Mouse (Mus musculus) lung, postnatal 0 days (tissue): Measurements from ENCODE around the gene Lzts3. TPM values are rescaled to one million over a fixed set of nuclear protein-coding genes. Genes with fewer than 3 reads are reported as not detected.

Source experiments
- ATAC-seq: fragments of 200-750 bp; cut with Nextera tagmentation; 2 replicates; pipeline ENCODE4 v1.8.0; 2017; ENCODE audit warnings: moderate library complexity
- DNase-seq: peaks from one replicate; pipeline ENCODE4 v3.0.0-alpha.2; 2016; ENCODE audit warnings: low spot score
- H3K27ac ChIP-seq: fragments of 300-500 bp; sonication (generic); 2 replicates; pipeline ENCODE4 v1.5.1; 2014; ENCODE audit warnings: antibody characterized with exemption, mild to moderate bottlenecking, low read length, mixed read lengths
- H3K27me3 ChIP-seq: fragments of 300-500 bp; sonication (generic); replicated peaks from 2 replicates; pipeline ENCODE4 v1.6.1; 2014; ENCODE audit warnings: low read length, mixed read lengths; ENCODE audit not compliant: insufficient read depth
- H3K36me3 ChIP-seq: fragments of 300-500 bp; sonication (generic); 2 replicates; pipeline ENCODE4 v1.6.1; 2014; ENCODE audit warnings: low read length, mixed read lengths; ENCODE audit not compliant: insufficient read depth
- H3K4me1 ChIP-seq: fragments of 300-500 bp; sonication (generic); 2 replicates; pipeline ENCODE4 v1.6.1; 2014; ENCODE audit warnings: antibody characterized with exemption, low read depth, low read length, mixed read lengths; ENCODE audit not compliant: insufficient read depth
- H3K4me2 ChIP-seq: fragments of 300-500 bp; sonication (generic); replicated peaks from 2 replicates; pipeline ENCODE4 v1.6.1; 2014; ENCODE audit warnings: low read depth, mild to moderate bottlenecking, low read length, moderate library complexity, mixed read lengths
- H3K4me3 ChIP-seq: fragments of 300-500 bp; sonication (generic); 2 replicates; pipeline ENCODE4 v1.5.1; 2014; ENCODE audit warnings: low read depth, low read length
- H3K9ac ChIP-seq: fragments of 300-500 bp; sonication (generic); replicated peaks from 2 replicates; pipeline ENCODE4 v1.6.1; 2014; ENCODE audit warnings: low read depth, mild to moderate bottlenecking
- H3K9me3 ChIP-seq: fragments of 300-500 bp; sonication (generic); 2 replicates; pipeline ENCODE4 v1.6.1; 2016; ENCODE audit warnings: low read length, mixed read lengths
- CTCF ChIP-seq: IDR thresholded peaks from 2 replicates; pipeline ENCODE4 v1.5.1; 2016; ENCODE audit warnings: antibody characterized with exemption, mild to moderate bottlenecking
- EP300 ChIP-seq: IDR thresholded peaks from 2 replicates; pipeline ENCODE4 v1.6.1; 2016; ENCODE audit warnings: antibody characterized with exemption, mild to moderate bottlenecking, control low read depth
- WGBS: fragments of 180-500 bp; shearing (Covaris S2); extraction: QIAGEN DNeasy Blood & Tissue Kit; methylation state at CpG from one replicate; pipeline ENCODE4 v1.1.7; 2014; 5-methylcytosine and 5-hydroxymethylcytosine counted together
- polyA plus RNA-seq: library from polyadenylated mRNA; unstranded; fragments of >200 nt; fragmentation: Nextera tagmentation; extraction: Ambion mirVana; gene quantifications from 2 replicates; pipeline ENCODE4 v1.2.1, GENCODE M21; 2015

The Lzts3 gene
- polyA plus RNA-seq, 1 experiment from 2014 or later = 0.95 TPM

DNA sequence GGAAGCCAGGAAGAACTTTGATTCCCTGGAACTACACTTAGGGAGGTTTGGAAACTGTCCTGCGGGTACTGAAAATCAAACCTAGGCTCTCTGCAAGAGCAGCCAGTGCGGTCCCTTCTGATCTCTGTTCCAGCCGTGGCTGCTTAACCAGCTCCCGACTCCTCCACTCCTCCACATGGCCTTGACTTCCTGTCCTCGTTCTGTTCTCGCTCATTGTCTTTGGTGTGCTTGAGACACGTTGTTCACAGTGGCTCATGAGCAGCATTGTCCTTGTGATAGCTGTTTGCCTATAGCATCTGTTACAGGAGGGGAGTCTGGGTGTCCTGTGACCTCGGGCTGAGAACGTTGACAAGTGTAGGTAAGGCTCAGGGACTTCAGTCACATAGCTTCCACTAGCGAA lies 34.6 kb upstream of the Lzts3 start:
- no peak for ATAC-seq
- Histone ChIP-seq H3K9me3 (no peaks in the 10 kb centered on the region), H3K36me3 (peaks cover 28% of the 10 kb centered on the region), H3K4me2 (no peak overlapping the region), H3K27ac (no peak overlapping the region), H3K9ac (no peak overlapping the region), H3K27me3 (no peaks in the 10 kb centered on the region), H3K4me1 (no peaks in the 10 kb centered on the region), H3K4me3 (no peak overlapping the region)
- 76% methylated on average over 10 of the region's 10 CpGs for WGBS
- DNase-seq = no peak
- TF ChIP-seq EP300 (no peak), CTCF (no peak)

DNA sequence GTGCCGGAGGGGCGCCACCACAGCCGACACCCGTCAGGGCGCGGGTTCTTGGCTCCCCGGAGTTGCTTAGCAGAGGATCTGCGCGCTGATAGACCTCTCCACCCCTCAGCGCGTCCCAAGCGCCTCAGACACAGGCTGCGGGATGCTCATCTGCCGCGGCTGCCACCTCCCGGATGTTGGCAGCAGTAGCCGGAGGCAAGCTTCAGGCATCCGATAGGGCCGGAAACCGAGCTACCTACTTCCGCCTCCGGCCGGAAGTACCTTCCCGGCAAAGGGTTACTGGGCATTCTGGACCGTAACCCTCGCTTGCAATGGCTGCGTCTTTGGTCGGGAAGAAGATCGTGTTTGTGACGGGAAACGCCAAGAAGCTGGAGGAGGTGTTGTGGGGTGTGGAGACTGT lies 25.0 kb upstream of the Lzts3 start, which contains the start of gene Itpa:
Gene Itpa (plus strand): TSS at position 52 of the 400 bp plus-strand sequence.
- Histone ChIP-seq H3K4me1 (peaks cover 14% of the 10 kb centered on the region; the same call in 1 of the 2 replicates), H3K4me2 (peak within 1 kb of the TSS; percentile 69), H3K27me3 (no peaks in the 10 kb centered on the region), H3K4me3 (peak within 1 kb of the TSS; percentile 74), H3K27ac (peak within 1 kb of the TSS; percentile 71), H3K36me3 (peaks cover 5% of the 10 kb centered on the region; the same call in 1 of the 2 replicates), H3K9ac (peak within 1 kb of the TSS; percentile 55; the same call in 1 of the 2 replicates), H3K9me3 (no peaks in the 10 kb centered on the region)
- peak; percentile 95 for DNase-seq
- peak; percentile 62 for ATAC-seq
- TF ChIP-seq EP300 (peak; percentile 54; the same call in 1 of the 2 replicates), CTCF (peak; percentile 77)
- WGBS = under 1% methylated on average over 31 of the region's 31 CpGs

DNA sequence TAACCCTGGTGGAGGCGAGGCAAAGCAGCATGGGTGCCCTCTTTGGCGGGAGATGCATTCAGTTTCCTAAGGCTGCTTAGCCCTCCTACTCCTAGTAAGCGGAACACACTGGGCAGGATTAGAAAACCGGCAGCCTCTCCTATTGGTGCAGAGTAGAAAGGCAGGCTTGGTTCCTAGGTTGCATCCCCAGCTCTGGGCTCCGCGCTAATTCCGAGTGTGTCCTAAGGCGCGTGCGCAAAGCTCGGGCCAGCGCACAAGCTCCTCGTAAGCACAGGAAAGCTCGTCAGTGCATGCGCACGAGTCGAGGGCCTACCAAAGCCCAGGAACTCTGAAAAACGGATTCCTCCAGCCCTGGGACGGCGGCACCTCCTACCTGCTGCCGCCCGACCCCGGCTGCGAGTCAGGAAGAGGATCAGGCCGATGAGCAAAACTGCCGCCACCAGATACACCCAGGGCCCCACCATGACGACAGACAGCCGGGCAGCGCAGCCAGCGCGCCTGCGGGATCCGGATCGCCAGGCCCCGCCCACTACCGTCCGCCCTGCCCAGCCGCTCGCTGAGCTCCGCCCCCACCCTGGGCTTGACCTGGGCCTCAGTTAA lies 21.6 kb upstream of the Lzts3 start, which contains the start of gene Ddrgk1:
Gene Ddrgk1 (minus strand): TSS at position 558 of the 600 bp plus-strand sequence.
- H3K4me2 ChIP-seq = peak within 1 kb of the TSS; percentile 60
- H3K9me3 ChIP-seq = no peaks in the 10 kb centered on the region
- H3K4me1 ChIP-seq = peaks cover 14% of the 10 kb centered on the region; the same call in 1 of the 2 replicates
- H3K27ac ChIP-seq = peak within 1 kb of the TSS; percentile 98
- TF ChIP-seq CTCF = peak; percentile 53
- no peak for TF ChIP-seq EP300
- WGBS = 2% methylated on average over 40 of the region's 40 CpGs
- H3K27me3 ChIP-seq = no peaks in the 10 kb centered on the region
- DNase-seq (peak; percentile 97), ATAC-seq (peak; percentile 96)
- peak within 1 kb of the TSS; percentile 57 for H3K4me3 ChIP-seq
- peaks cover 9% of the 10 kb centered on the region; the same call in 1 of the 2 replicates for H3K36me3 ChIP-seq
- H3K9ac ChIP-seq = peak within 1 kb of the TSS; percentile 87

DNA sequence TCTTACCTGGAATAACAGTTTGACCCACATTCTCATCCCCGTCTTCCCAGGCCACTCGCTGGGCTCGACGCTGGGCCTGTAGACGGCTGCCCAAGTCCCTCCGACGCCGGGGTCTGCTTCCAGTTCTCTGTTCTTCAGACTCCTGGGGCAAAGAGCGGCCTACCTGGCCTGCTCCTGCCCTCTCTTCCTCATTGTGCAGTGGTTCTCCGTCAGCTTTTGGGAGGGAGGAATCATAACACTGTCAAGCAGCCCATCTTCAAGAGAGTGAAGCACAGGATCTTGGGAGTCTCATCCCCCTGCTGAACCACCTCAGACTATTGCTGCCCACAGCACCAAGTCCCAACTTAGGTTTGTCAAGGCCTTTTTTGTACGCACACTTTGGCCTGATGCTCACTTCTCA lies 20.7 kb upstream of the Lzts3 start:
- TF ChIP-seq CTCF = no peak
- no peak for TF ChIP-seq EP300
- ATAC-seq = no peak

DNA sequence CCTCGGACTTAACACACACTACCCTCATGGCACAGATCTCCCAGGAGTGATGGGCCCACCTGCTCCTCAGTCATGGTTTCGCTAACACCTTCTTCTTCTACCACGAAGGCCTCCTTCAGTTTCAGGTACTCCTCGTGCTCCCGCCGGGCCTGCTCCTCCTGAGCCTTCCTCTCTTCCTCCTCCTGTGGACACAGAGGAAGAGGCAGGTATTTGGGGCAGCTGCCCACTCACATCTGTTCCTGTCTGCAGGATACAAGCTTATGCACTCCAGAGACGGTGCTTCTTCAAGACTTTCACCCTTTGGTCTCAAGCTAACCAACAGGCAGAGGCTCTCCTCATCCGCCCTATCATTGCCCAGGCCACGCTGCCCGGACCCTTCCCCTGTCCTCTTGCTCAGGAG lies 15.9 kb upstream of the Lzts3 start:
- H3K9me3 ChIP-seq = no peaks in the 10 kb centered on the region
- H3K9ac ChIP-seq = no peak overlapping the region
- H3K27me3 ChIP-seq = no peaks in the 10 kb centered on the region
- no peak for ATAC-seq
- DNase-seq = no peak
- peaks cover 2% of the 10 kb centered on the region; the same call in 1 of the 2 replicates for H3K4me1 ChIP-seq
- H3K4me2 ChIP-seq = no peak overlapping the region
- 94% methylated on average over 10 of the region's 10 CpGs for WGBS
- no peak overlapping the region for H3K4me3 ChIP-seq
- TF ChIP-seq CTCF (no peak), EP300 (no peak)
- no peak overlapping the region for H3K27ac ChIP-seq
- H3K36me3 ChIP-seq = peaks cover 52% of the 10 kb centered on the region

More for the DNA sequence above, 20.7 kb upstream of the Lzts3 start:
- DNase-seq = no peak
- 87% methylated on average over 11 of the region's 11 CpGs for WGBS
- H3K4me1 ChIP-seq = peaks cover 14% of the 10 kb centered on the region; the same call in 1 of the 2 replicates
- no peaks in the 10 kb centered on the region for H3K27me3 ChIP-seq
- peak overlapping the region; percentile 60; the same call in 1 of the 2 replicates for H3K4me2 ChIP-seq
- H3K9ac ChIP-seq = peak overlapping the region; percentile 87; the same call in 1 of the 2 replicates
- H3K4me3 ChIP-seq = no peak overlapping the region
- H3K36me3 ChIP-seq = peaks cover 17% of the 10 kb centered on the region; the same call in 1 of the 2 replicates
- H3K27ac ChIP-seq = no peak overlapping the region
- H3K9me3 ChIP-seq = no peaks in the 10 kb centered on the region

DNA sequence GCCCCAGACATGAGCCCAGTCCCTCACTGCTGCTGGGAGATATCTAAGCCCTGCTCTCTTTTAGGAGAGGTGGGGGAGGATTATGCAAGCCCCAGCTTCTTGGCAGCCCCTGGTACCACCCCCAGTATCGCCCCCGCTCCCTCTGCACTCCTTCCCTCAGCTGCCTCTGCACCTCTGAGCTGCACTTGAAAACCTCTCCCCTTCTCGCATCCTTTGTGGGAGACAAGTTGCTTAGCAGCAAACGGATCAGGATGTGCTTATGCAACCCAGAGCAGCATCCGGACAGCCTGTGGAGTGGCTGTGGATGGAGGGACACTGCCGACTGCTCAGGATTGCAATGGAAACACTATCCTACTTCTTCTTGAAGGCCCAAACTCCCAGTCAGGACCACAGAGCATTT lies 14.9 kb upstream of the Lzts3 start:
- 82% methylated on average over 6 of the region's 6 CpGs for WGBS
- no peaks in the 10 kb centered on the region for H3K27me3 ChIP-seq
- TF ChIP-seq EP300 = no peak
- no peak for TF ChIP-seq CTCF
- no peak overlapping the region for H3K4me3 ChIP-seq
- no peaks in the 10 kb centered on the region for H3K9me3 ChIP-seq
- H3K27ac ChIP-seq = no peak overlapping the region
- no peak overlapping the region for H3K9ac ChIP-seq
- DNase-seq (no peak), ATAC-seq (no peak)
- H3K4me2 ChIP-seq = no peak overlapping the region
- peaks cover 55% of the 10 kb centered on the region for H3K36me3 ChIP-seq
- no peaks in the 10 kb centered on the region for H3K4me1 ChIP-seq
